Mouse (Mus musculus) limb, embryonic 14.5 days (tissue): ENCODE data around the gene Jmjd4. TPM values are rescaled to one million over a fixed set of nuclear protein-coding genes. Genes with fewer than 3 reads are reported as not detected.

Experiments used
- ATAC-seq: fragments of 200-750 bp; cut with Nextera tagmentation; 2 replicates; pipeline ENCODE4 v1.8.0; 2017; ENCODE audit warnings: low read depth, moderate number of reproducible peaks, moderate TSS enrichment; ENCODE audit not compliant: low FRiP score
- DNase-seq: peaks from one replicate; pipeline ENCODE4 v3.0.0-alpha.2; 2015; ENCODE audit warnings: low spot score
- H3K27ac ChIP-seq: fragments of 300-500 bp; sonication (generic); replicated peaks from 2 replicates; pipeline ENCODE4 v1.5.1; 2014; ENCODE audit warnings: low read depth, mild to moderate bottlenecking, low read length, moderate library complexity, mixed read lengths
- H3K27me3 ChIP-seq: fragments of 300-500 bp; sonication (generic); 2 replicates; pipeline ENCODE4 v1.6.1; 2014; ENCODE audit warnings: low read length, mixed read lengths; ENCODE audit not compliant: control insufficient read depth, insufficient read depth
- H3K36me3 ChIP-seq: fragments of 300-500 bp; sonication (generic); 2 replicates; pipeline ENCODE4 v1.6.1; 2014; ENCODE audit warnings: mild to moderate bottlenecking, low read length, moderate library complexity, mixed read lengths; ENCODE audit not compliant: control insufficient read depth, insufficient read depth
- H3K4me1 ChIP-seq: fragments of 300-500 bp; sonication (generic); 2 replicates; pipeline ENCODE4 v1.6.1; 2014; ENCODE audit warnings: antibody characterized with exemption, low read length, mixed read lengths; ENCODE audit not compliant: control insufficient read depth, insufficient read depth
- H3K4me2 ChIP-seq: fragments of 300-500 bp; sonication (generic); replicated peaks from 2 replicates; pipeline ENCODE4 v1.6.1; 2014; ENCODE audit warnings: low read depth, mild to moderate bottlenecking, low read length, moderate library complexity; ENCODE audit not compliant: severe bottlenecking
- H3K4me3 ChIP-seq: fragments of 300-500 bp; sonication (generic); replicated peaks from 2 replicates; pipeline ENCODE4 v1.5.1; 2014; ENCODE audit warnings: low read length
- H3K9ac ChIP-seq: fragments of 300-500 bp; sonication (generic); 2 replicates; pipeline ENCODE4 v1.6.1; 2014; ENCODE audit warnings: mild to moderate bottlenecking, low read depth, low read length, moderate library complexity; ENCODE audit not compliant: severe bottlenecking
- H3K9me3 ChIP-seq: fragments of 300-500 bp; sonication (generic); 2 replicates; pipeline ENCODE4 v1.6.1; 2016; ENCODE audit warnings: low read length; ENCODE audit not compliant: control insufficient read depth
- POLR2A ChIP-seq: fragments of 200-500 bp; IDR thresholded peaks from 2 replicates; pipeline ENCODE4 v1.8.0; 2012; ENCODE audit warnings: inconsistent platforms, mild to moderate bottlenecking, moderate library complexity, borderline replicate concordance; ENCODE audit not compliant: insufficient read depth, insufficient read length; ENCODE audit errors: extremely low read depth
- WGBS: fragments of 180-500 bp; shearing (Covaris S2); extraction: QIAGEN DNeasy Blood & Tissue Kit; methylation state at CpG from one replicate; pipeline ENCODE4 v1.1.7; 2014; 5-methylcytosine and 5-hydroxymethylcytosine counted together
- polyA plus RNA-seq, 2 experiments: library from polyadenylated mRNA; depleted of rRNA in 1 of 2; stranded (reverse) in 1 of 2; unstranded in 1 of 2; fragments of >200 nt; fragmentation: Nextera tagmentation in 1 of 2; extraction: Ambion mirVana in 1 of 2; gene quantifications; 2 replicates each; pipeline versions ENCODE4 v1.2.1 to v1.2.3; 2012 to 2014

Jmjd4 gene
- polyA plus RNA-seq, 2 experiments, result 11.5 to 11.7 TPM

GRCm38 (mm10) chr11:59458973-59459372 is 9.1 kb downstream of the Jmjd4 start:
- ATAC-seq (peak; percentile 87), DNase-seq (peak; percentile 73)
- Histone ChIP-seq H3K4me2 (no peak overlapping the region), H3K9me3 (peaks cover 18% of the 10 kb centered on the region), H3K4me3 (no peak overlapping the region), H3K27me3 (no peaks in the 10 kb centered on the region), H3K27ac (peak overlapping the region; percentile 67; the same call in 1 of the 2 replicates), H3K4me1 (peaks cover 6% of the 10 kb centered on the region), H3K36me3 (peaks cover 69% of the 10 kb centered on the region), H3K9ac (no peak overlapping the region)
- TF ChIP-seq POLR2A, result no peak
- 30% methylated on average over 5 of the region's 5 CpGs for WGBS

DNA sequence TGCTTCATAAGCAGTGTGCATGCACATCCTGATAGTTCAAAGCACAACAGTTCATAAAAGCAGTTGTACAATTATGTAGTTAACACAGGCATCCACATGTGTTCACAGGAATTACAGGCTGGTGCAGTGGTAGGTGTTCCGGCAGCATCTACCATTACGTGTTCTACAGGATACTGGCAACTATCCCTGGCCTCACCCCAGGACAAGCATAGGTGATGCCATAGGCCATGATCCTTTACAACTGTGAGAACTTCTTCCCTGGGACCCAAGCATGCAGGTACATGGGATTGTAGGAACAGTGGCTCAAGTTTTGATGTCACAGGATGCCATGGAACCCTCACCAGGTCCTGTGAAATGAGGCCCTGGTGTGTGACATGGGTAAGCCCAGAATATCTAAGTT is 10.6 kb downstream of the Jmjd4 start:
- H3K27ac ChIP-seq, result no peak overlapping the region
- 92% methylated on average over 2 of the region's 2 CpGs for WGBS
- TF ChIP-seq POLR2A, result no peak
- DNase-seq (no peak), ATAC-seq (no peak)
- peaks cover 64% of the 10 kb centered on the region for H3K36me3 ChIP-seq
- H3K9me3 ChIP-seq, result peaks cover 29% of the 10 kb centered on the region
- H3K4me2 ChIP-seq, result no peak overlapping the region
- no peak overlapping the region for H3K4me3 ChIP-seq
- H3K27me3 ChIP-seq, result no peaks in the 10 kb centered on the region
- no peak overlapping the region for H3K9ac ChIP-seq
- H3K4me1 ChIP-seq, result peaks cover 6% of the 10 kb centered on the region

GRCm38 (mm10) chr11:59471413-59472325 is 21.8 kb downstream of the Jmjd4 start:
- DNase-seq (no peak), ATAC-seq (peak; percentile 69; the same call in 1 of the 2 replicates)
- Histone ChIP-seq H3K36me3 (no peaks in the 10 kb centered on the region), H3K27ac (peak overlapping the region; percentile 73), H3K27me3 (no peaks in the 10 kb centered on the region), H3K4me3 (peak overlapping the region; percentile 84), H3K9ac (peak overlapping the region; percentile 86), H3K4me2 (peak overlapping the region; percentile 75), H3K4me1 (peaks cover 6% of the 10 kb centered on the region), H3K9me3 (no peaks in the 10 kb centered on the region)
- no peak for TF ChIP-seq POLR2A
- WGBS, result 3% methylated on average over 37 of the region's 37 CpGs

GRCm38 (mm10) chr11:59472326-59472677 is 22.5 kb downstream of the Jmjd4 start, which contains the start of gene Zfp867:
Gene Zfp867, minus strand, starts transcription at chr11:59472474.
- 1% methylated on average over 19 of the region's 19 CpGs for WGBS
- peak; percentile 47; the same call in 1 of the 2 replicates for TF ChIP-seq POLR2A
- H3K27ac ChIP-seq, result peak within 1 kb of the TSS; percentile 73
- H3K9me3 ChIP-seq, result no peaks in the 10 kb centered on the region
- peaks cover 6% of the 10 kb centered on the region for H3K4me1 ChIP-seq
- H3K4me3 ChIP-seq, result peak within 1 kb of the TSS; percentile 84
- peak within 1 kb of the TSS; percentile 75 for H3K4me2 ChIP-seq
- DNase-seq (peak; percentile 97), ATAC-seq (peak; percentile 90)
- H3K27me3 ChIP-seq, result no peaks in the 10 kb centered on the region
- no peaks in the 10 kb centered on the region for H3K36me3 ChIP-seq
- H3K9ac ChIP-seq, result peak within 1 kb of the TSS; percentile 86

GRCm38 (mm10) chr11:59477240-59477639 is 27.4 kb downstream of the Jmjd4 start:
- H3K36me3 ChIP-seq, result no peaks in the 10 kb centered on the region
- no peak for TF ChIP-seq POLR2A
- H3K27ac ChIP-seq, result no peak overlapping the region
- no peaks in the 10 kb centered on the region for H3K4me1 ChIP-seq
- DNase-seq (no peak), ATAC-seq (no peak)
- H3K9me3 ChIP-seq, result no peaks in the 10 kb centered on the region
- no peak overlapping the region for H3K4me2 ChIP-seq
- no peak overlapping the region for H3K4me3 ChIP-seq
- H3K27me3 ChIP-seq, result no peaks in the 10 kb centered on the region
- H3K9ac ChIP-seq, result no peak overlapping the region
- 68% methylated on average over 6 of the region's 6 CpGs for WGBS
